Mouse (Mus musculus) gastrocnemius, postnatal 10 days (tissue): ENCODE data around the gene Nsmce3. TPM values are rescaled to one million over a fixed set of nuclear protein-coding genes. Genes with fewer than 3 reads are reported as not detected.
A peak's percentile ranks its signal among the peaks of the same experiment; 100 is the strongest.

Experiments
- DNase-seq: peaks from one replicate; pipeline ENCODE4 v3.0.0; 2021; ENCODE audit warnings: mixed read lengths
- total RNA-seq, 2 experiments: library from RNA; stranded (reverse); gene quantifications; 2 replicates each; pipeline ENCODE4 v1.2.3; 2021

The Nsmce3 gene
- total RNA-seq, 2 experiments from 2014 or later, result 3.8 to 4.4 TPM

DNA sequence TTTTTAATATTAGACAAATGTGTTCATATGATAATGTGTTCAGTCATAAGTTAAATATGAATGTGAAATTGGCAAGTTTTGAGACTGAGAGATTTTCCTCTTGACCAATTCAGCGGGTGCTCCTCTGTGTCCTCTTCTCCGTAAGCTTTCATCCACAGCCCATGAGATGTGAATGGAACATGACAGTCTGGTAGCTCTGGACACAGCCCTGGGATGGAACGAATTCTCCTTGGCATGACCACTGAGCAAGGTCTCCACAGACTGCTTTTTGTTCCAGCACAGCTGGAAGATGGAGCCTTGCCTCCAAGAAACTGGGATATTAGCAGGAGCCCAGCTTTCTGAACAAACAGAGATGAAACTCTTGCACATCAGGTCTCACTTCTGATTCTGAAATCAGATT, 9.8 kb downstream of the Nsmce3 start:
- no peak for DNase-seq

DNA sequence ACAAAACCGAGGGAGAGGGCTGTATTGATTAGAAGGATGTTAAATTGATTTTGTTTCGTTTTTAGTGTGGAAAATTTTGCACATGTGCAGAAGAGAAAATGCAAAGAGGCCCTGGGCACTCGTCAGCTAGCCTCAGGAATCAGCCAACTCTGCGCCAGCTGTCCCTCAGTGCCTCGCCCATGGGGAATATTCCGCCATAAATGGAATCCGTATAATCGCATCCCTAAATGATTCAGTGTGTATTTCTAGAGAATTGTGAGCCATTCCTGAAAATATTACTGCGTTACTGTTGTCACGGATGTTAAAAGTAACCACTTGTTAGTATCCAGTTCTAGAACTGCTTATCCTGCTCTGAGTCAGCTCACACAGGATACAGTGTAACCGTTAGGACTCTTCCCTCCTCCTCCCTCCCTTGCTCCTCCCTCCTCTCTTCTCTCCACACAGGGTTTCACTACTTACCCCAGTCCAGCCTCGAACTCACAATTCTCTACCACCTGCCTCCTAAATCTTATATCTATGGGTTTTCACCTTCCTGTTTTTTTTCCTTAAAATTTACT, 16.2 kb downstream of the Nsmce3 start:
- no peak for DNase-seq

DNA sequence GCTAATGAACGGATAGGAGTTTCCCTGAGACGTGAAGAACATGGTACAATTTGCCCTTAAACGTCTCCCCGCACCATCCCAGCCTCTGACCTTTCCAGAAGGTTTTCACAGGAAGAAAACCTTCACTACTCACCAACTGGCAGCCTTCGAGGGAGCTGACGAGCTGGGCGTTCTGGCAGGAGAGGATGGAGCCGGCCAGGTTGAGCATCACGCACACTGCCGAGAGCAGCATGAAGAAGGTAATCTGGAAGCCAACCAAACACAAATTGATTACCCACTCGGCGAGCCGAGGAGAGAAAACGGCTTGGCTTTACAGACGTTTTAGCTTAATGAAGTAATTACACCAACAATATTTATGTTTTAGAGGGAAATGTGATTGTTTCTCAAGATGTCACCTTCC, 16.8 kb downstream of the Nsmce3 start:
- DNase-seq, result no peak

GRCm38 (mm10) chr7:64855389-64855927, 17.3 kb downstream of the Nsmce3 start:
- no peak for DNase-seq

DNA sequence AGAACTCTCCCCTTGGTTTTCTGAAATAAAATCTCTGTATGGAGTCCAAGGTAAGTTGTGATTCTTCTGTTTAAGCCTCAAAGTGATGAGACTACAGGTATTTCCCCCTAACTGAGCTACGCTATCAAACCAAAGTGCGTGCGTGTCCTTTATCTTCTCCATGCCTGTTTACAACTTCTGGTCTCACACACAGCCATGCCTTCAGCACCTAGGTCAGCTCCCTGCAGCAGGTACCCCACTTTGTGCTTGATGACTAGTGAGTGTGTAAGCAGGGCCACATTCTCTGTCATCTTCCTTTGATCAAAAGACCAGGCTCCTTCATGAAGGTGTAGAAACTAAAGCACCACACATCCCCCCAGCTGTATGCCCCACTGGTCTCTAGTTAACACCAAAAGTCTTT, 22.0 kb downstream of the Nsmce3 start:
- no peak for DNase-seq

DNA sequence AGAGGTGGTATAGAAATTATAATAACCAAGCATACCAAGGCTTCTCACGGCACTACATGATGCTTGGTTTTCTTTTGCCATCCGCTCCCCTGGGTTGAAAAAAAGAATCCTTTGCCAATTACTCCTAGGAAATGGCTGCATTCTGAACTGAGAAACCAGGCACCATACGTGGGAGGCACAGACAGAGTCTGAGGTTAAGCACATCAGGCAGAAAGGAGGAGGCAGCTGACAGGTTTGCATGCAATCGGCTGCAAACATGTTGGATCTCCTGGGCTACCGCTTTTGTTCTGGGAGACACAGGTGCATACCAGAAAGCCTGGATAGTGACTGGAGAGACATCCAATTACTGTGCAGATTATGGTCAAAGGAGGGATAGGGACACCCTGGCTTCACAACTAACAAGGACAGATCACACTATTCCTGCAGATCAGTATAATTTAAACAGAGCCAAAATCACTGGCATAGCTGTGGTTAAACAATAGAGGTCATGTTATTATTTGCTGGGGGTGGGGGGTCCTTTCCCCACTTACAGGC, 25.4 kb downstream of the Nsmce3 start:
- no peak for DNase-seq

- no peak for DNase-seq
Measured at GRCm38 (mm10) chr7:64846061-64846460, 26.7 kb downstream of the Nsmce3 start.

GRCm38 (mm10) chr7:64840946-64841659, 31.7 kb downstream of the Nsmce3 start:
- DNase-seq, result no peak

GRCm38 (mm10) chr7:64840576-64840895, 32.3 kb downstream of the Nsmce3 start:
- DNase-seq, result no peak

- DNase-seq, result peak; percentile 52
Measured at GRCm38 (mm10) chr7:64839801-64840575, 32.8 kb downstream of the Nsmce3 start.

- DNase-seq, result no peak
Measured at GRCm38 (mm10) chr7:64839281-64839680, 33.5 kb downstream of the Nsmce3 start.

GRCm38 (mm10) chr7:64830214-64830995, 42.4 kb downstream of the Nsmce3 start:
- DNase-seq, result no peak

- no peak for DNase-seq
Measured at GRCm38 (mm10) chr7:64821081-64821480, 51.7 kb downstream of the Nsmce3 start.

DNA sequence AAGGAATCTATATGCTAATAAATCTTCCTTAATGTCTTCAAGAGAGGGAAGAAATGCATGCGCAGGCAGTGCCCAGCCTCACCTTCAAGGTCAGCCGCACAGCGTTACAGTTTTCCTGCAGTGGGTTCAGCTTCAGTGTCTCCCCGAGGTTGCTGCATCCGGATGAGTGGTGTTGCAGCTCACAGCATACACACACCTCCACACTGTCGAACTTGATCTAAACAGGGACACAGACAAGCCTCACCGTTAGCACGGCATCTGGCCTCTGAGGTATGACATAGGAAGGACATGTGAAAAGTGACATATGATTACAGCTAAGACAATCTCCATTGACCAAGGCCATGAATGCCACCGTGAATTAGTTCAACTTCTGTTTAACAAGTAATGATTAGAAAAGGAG, 53.1 kb downstream of the Nsmce3 start:
- no peak for DNase-seq
